Mouse (Mus musculus) kidney, adult 2 months (tissue): Measurements from ENCODE around the gene Cdh5. TPM values are rescaled to one million over a fixed set of nuclear protein-coding genes. Genes with fewer than 3 reads are reported as not detected.
A peak's percentile ranks its signal among the peaks of the same experiment; 100 is the strongest.
"Not testable (repeated sequence)": the region's sequence is repeated elsewhere in the genome, so short reads cannot be mapped to it uniquely, and the experiment has no call there.

Experiments
- DNase-seq: peaks from one replicate; pipeline ENCODE4 v3.0.0; 2021
- H3K27ac ChIP-seq: fragments of 200-500 bp; 2 replicates; pipeline ENCODE4 v1.5.1; 2012; ENCODE audit warnings: low read depth, low read length, control low read depth, inconsistent platforms; ENCODE audit not compliant: insufficient read depth
- H3K27me3 ChIP-seq: fragments of 200-500 bp; replicated peaks from 2 replicates; pipeline ENCODE4 v1.6.1; 2012; ENCODE audit warnings: mild to moderate bottlenecking, moderate library complexity, low read length, inconsistent platforms; ENCODE audit not compliant: control insufficient read depth, insufficient read depth
- H3K36me3 ChIP-seq: fragments of 200-500 bp; 2 replicates; pipeline ENCODE4 v1.6.1; 2012; ENCODE audit warnings: mild to moderate bottlenecking, moderate library complexity, low read length, inconsistent platforms; ENCODE audit not compliant: control insufficient read depth, insufficient read depth
- H3K4me1 ChIP-seq: fragments of 200-500 bp; 2 replicates; pipeline ENCODE4 v1.6.1; 2011; ENCODE audit warnings: low read length; ENCODE audit not compliant: control insufficient read depth, insufficient read depth
- H3K4me3 ChIP-seq: fragments of 200-500 bp; 2 replicates; pipeline ENCODE4 v1.5.1; 2011; ENCODE audit warnings: mild to moderate bottlenecking, low read depth, low read length, control low read depth; ENCODE audit not compliant: insufficient read depth
- CTCF ChIP-seq: fragments of 200-500 bp; conservative IDR thresholded peaks from 2 replicates; pipeline ENCODE4 v1.5.1; 2011; ENCODE audit warnings: low read depth, mild to moderate bottlenecking, control low read depth, low read length, moderate library complexity, mixed read lengths; ENCODE audit not compliant: insufficient read depth, insufficient read length
- POLR2A ChIP-seq: fragments of 200-500 bp; IDR thresholded peaks from one replicate; pipeline ENCODE4 v1.6.1; 2011; ENCODE audit warnings: low read depth, low read length, control low read depth
- WGBS: fragments of 180-500 bp; shearing (Covaris S2); methylation state at CpG from one replicate; pipeline ENCODE4 v1.1.7; 2018; 5-methylcytosine and 5-hydroxymethylcytosine counted together
- polyA plus RNA-seq: library from polyadenylated mRNA; depleted of rRNA; stranded (reverse); fragments of >200 nt; gene quantifications from 2 replicates; pipeline ENCODE4 v1.2.3, GENCODE M21; 2012

Cdh5 gene
- polyA plus RNA-seq, 1 experiment, result 48.5 TPM

DNA sequence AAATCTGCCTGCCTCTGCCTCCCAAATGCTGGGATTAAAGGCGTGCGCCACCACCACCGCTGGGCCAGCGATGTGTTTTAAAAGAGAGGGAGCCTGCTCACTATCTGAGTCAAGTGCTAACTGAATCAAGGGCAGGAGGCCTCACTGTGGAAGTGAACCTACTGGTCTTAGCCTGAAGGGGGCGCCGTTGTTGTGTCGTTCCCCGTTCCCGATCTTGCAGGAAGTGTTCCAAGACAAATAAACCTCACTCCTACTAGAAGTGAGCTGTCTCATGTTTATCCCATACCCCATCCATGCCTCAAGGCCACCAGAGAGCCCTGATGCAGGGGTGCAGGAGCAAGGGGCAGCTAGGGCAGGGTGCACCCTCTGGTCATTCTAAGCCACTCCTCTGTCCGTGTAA lies 16.1 kb upstream of the Cdh5 start:
- H3K4me3 ChIP-seq, result no peak overlapping the region
- no peaks in the 10 kb centered on the region for H3K27me3 ChIP-seq
- H3K36me3 ChIP-seq, result no peaks in the 10 kb centered on the region
- no peak for DNase-seq
- H3K27ac ChIP-seq, result no peak overlapping the region
- no peaks in the 10 kb centered on the region for H3K4me1 ChIP-seq
- 76% methylated on average over 10 of the region's 10 CpGs for WGBS
- TF ChIP-seq CTCF, result peak; percentile 33; the same call in 1 of the 2 replicates
- TF ChIP-seq POLR2A, result no peak

DNA sequence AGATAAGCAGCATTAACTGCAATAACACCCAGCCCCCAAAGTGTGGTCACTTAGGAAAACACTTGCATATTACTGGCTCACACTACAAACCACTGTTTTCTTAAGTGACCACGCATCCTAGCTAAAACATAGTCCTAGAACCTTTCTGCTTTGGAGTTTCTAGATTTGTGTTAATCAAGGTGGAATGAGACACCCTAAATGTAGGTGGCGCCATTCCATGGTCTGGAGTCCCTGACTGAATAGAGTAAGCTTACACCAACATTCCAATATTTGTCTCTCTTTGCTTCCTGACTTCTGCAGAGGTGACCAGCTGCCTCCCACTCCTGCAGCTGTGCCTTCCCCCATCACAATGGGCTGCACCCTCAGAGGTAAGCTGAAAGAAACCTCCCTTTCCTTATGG lies 14.8 kb upstream of the Cdh5 start:
- Histone ChIP-seq H3K27ac (no peak overlapping the region), H3K36me3 (no peaks in the 10 kb centered on the region), H3K27me3 (no peaks in the 10 kb centered on the region), H3K4me3 (no peak overlapping the region), H3K4me1 (no peaks in the 10 kb centered on the region)
- DNase-seq, result no peak
- TF ChIP-seq POLR2A (no peak), CTCF (no peak)
- 88% methylated on average over 2 of the region's 2 CpGs for WGBS

DNA sequence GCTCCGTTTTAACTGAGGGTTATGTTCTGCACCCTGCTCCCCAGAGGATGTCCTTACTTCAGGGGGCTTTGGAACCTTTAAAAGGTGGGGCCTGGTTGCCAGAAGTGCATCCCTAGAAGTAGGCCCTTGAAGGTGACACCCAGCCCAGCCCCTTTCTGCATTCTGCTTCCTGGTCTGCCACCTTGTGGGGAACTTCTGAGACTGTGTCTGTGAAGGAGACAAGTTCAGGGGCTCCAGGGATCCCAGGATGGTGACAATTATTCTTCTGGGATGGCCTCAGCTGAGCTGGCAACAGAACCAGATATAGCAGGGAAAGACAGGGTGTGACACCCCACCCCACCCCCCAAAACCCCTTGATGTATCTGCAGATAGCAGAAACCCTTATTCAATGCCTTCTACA lies 14.3 kb upstream of the Cdh5 start:
- H3K27ac ChIP-seq, result no peak overlapping the region
- TF ChIP-seq POLR2A (no peak), CTCF (no peak)
- no peaks in the 10 kb centered on the region for H3K36me3 ChIP-seq
- no peaks in the 10 kb centered on the region for H3K4me1 ChIP-seq
- H3K27me3 ChIP-seq, result no peaks in the 10 kb centered on the region
- DNase-seq, result no peak
- H3K4me3 ChIP-seq, result no peak overlapping the region
- WGBS, result 63% methylated on average over 1 of the region's 1 CpGs

DNA sequence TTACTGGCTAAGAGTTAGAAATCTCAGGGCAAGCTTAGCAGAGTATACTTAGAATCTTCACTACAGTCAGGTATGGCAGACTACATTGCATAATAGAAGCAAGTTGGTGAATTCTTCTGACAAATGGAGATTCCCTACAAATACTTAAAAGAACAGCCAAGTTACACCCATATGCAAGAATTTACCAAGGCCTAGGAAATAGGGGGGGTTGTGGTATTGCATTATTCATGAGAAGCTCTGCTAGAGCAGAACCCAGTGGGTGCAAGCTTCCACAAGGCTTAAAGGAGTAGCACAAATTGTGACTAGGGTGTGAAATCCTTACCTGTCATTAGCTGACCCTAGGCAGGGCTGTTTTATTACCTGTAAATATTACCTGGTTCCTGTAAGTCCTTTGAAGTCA lies 13.5 kb upstream of the Cdh5 start:
- H3K27ac ChIP-seq, DNase-seq, H3K27me3 ChIP-seq, H3K4me1 ChIP-seq, H3K36me3 ChIP-seq, H3K4me3 ChIP-seq: not testable (repeated sequence)

DNA sequence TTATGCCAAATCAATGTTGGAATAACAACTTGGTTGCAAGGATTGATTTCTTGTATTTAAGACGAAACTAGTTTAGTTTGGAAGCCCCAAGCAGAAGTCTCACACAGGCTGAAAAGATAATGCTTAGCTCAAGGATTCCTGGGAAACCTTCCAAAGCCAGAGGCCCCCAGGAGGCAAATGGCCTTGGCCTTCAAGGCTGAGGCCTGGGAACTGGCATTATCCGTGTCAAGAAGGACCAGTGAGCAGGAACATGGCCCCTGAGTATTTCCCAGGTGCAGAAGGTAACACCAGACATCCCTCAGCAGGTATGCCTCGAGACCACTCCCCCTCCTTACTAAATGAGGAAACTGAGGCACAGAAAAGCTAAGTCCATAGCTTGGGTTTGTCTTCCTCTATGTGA lies 12.5 kb upstream of the Cdh5 start:
- DNase-seq, result no peak
- H3K4me1 ChIP-seq, result no peaks in the 10 kb centered on the region
- 83% methylated on average over 3 of the region's 3 CpGs for WGBS
- H3K27ac ChIP-seq, result no peak overlapping the region
- no peak overlapping the region for H3K4me3 ChIP-seq
- TF ChIP-seq POLR2A (no peak), CTCF (no peak)
- no peaks in the 10 kb centered on the region for H3K36me3 ChIP-seq
- no peaks in the 10 kb centered on the region for H3K27me3 ChIP-seq

DNA sequence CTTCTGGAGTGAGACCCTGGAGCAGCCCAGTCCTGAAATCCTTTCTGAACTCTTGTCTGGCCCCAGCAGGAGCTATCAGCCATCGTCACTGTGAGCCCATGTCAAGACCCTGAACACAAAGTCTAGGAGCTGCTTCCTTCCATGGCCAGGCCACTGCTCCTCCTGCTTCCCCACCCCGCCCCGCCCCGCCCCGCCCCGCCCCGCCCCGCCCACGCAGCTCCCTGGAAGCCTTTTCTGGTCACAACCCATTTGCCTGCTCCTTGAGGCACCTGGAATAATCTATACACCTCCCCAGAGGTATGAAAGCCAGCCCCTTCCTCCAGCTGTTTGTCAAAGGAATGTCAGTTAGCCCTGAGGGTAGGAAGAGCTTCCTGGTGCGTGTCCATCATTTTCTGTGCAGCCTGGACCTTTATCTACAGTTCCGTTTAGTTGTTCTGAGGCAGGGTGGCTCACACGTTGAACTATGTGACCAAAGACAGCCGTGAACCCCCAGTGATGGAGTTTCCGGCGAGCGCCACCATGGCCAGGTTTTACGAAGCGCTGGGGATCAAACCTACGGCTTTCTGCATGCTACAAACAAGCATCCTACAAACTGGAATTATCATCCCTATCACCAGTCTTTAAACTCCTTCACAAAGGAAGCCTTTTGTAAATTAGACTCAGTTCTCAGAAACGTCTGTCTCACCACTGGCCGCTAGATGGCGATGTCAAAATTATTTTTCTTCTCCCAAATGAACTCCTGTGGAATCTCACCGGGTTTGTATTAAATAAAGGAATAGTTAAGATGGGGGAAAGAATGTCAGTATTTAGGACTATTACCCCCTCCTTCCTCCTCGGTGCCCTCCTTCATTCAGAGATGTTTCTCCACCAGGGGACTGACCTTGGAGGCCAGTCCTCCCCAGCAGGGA lies 10.2 kb upstream of the Cdh5 start:
- not testable (repeated sequence) for H3K4me3 ChIP-seq, H3K4me1 ChIP-seq, H3K27ac ChIP-seq, H3K27me3 ChIP-seq, H3K36me3 ChIP-seq
- DNase-seq, result peak; percentile 25
- WGBS, result 11% methylated on average over 18 of the region's 24 CpGs

DNA sequence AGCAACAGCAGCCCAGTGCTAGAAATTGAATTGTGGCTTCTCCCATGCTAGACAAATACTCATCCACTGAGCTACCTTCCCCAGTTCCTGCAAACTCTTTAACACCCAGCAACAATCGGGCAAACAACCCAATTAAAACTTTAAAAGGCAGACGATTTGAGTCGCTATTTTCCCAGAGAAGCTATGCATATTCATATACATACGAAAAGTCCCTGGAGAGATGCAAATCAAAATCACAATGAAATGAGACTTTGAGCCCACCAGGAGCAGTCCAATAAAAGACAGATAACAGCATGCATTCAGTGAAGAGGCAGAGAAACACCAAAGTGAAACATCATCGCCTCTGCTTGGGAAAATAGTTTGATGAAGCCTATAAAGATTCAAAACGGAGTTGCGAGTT lies 8.1 kb upstream of the Cdh5 start:
- Histone ChIP-seq H3K4me3 (no peak overlapping the region), H3K4me1 (no peaks in the 10 kb centered on the region), H3K27ac (no peak overlapping the region), H3K36me3 (no peaks in the 10 kb centered on the region), H3K27me3 (no peaks in the 10 kb centered on the region)
- TF ChIP-seq POLR2A (no peak), CTCF (no peak)
- no peak for DNase-seq
- 66% methylated on average over 7 of the region's 7 CpGs for WGBS

DNA sequence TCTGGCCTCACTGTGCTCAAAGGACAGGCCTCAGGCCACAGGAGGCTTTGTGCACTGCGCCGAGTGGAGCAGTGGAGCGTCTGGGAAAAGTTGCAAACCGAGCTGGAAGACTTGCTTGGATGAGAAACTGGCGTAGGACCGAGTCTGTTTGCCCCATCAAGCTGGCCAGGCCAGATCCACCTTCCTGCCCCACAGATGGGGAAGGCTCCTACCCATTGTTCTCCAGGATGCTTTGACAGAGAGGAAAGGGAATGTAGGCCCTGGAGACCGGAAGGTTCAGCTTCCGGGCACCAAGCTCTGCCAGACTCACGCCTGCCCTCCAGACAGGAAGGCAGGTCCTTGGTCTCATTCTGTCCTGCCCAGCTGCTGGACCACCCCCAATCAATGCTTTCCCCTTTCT lies 5.8 kb upstream of the Cdh5 start:
- DNase-seq, result peak; percentile 64
- H3K36me3 ChIP-seq, result no peaks in the 10 kb centered on the region
- WGBS, result 68% methylated on average over 9 of the region's 9 CpGs
- H3K4me3 ChIP-seq, result no peak overlapping the region
- H3K27ac ChIP-seq, result peak overlapping the region; percentile 77
- H3K4me1 ChIP-seq, result no peaks in the 10 kb centered on the region
- no peaks in the 10 kb centered on the region for H3K27me3 ChIP-seq
- no peak for TF ChIP-seq CTCF
- no peak for TF ChIP-seq POLR2A
